Mouse (Mus musculus): Measurements from ENCODE around the gene Ier2. TPM values are rescaled to one million over a fixed set of nuclear protein-coding genes. Genes with fewer than 3 reads are reported as not detected.

The Ier2 gene
- polyA plus RNA-seq (2014; fragmentation: Nextera tagmentation; extraction: Ambion mirVana), result 73.2 and 75.5 TPM in 2 replicates

DNA sequence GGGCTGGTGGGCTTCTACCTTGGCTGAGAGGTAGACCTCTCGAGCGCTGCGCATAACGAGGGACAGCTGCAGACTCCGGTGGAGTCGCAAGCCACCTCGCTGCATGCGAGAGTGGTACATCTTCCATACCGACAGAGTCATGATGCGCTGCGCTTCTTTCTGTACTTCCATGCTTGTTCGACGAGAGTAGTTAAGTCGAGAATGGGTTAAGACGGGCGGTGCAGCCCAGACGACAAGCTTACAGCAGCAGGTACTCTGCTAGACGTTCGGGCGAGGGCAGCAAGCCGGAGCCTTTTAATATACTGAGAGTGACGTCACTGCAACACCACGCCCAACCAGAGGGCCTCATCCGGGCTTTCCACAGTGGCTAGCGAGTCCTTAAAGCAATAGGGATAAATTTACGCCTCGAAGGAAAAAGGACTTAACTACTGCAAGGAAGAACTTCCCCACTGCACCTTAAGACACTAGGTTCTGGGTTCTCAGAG lies at the start of gene Ier2:
Gene Ier2, minus strand, starts transcription at position 272 of the 485 bp plus-strand sequence.
- peak; percentile 70 for ATAC-seq (replicated peaks; ENCODE audit: low FRiP score, low TSS enrichment, low read depth)
- WGBS, result 0% methylated on average over 27 of the region's 27 CpGs
- H3K4me2 ChIP-seq (ENCODE audit: low read length), result peak within 1 kb of the TSS; percentile 77

DNA sequence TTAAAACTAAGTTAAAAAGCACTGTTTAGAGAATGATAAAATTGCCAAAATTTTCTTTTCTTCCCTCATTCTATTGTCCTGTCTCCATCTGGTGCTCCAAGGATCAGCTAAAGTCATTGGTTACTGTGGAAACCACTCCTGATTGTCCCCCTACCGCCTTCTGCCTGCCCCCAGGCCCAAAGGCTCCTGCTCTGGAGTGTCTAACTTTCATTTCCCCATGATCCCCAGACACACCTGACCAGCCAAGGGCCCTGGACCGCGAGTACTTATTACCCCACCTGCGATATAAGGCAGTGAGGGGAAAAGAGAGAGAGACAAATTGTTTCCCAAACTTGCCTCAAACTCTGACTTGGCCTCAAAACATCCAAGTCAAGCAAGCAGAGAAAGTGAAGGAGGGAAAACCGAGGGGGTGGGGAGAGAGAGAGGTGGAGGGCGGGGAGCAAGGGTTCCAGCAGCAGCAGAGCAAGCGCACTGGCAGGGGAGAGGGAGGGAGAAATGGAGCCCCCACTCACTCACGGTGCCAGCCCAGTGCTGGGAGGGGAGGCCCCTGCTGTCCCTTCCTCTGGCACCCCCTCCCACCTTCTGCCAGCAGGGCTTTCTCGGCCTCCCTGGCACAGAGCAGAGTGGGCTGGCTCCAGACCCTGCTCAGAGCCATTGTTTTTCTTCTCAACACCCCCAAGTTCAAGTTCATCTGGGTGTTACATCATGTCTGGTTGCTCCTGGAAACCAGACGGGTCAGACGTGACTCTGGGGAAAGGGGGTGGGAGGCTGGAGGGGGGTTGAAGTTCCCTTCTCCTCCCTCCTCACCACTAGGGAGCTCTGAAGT lies 49.5 kb upstream of the Ier2 start:
- Histone ChIP-seq H3K9me3 (ENCODE audit: control insufficient read depth, low read length) (no peaks in the 10 kb centered on the region), H3K4me1 (replicated peaks; ENCODE audit: control insufficient read depth, insufficient read depth, low read length) (peaks cover 42% of the 10 kb centered on the region), H3K4me2 (ENCODE audit: low read length) (peak overlapping the region; percentile 5), H3K36me3 (ENCODE audit: control insufficient read depth, insufficient read depth, low read length) (no peaks in the 10 kb centered on the region), H3K9ac (ENCODE audit: low read length) (0 out of 2 replicates have a peak overlapping the region, but pooled peaks have one; percentile 3), H3K27me3 (replicated peaks; ENCODE audit: control insufficient read depth, insufficient read depth, low read length) (peaks cover 56% of the 10 kb centered on the region), H3K27ac (ENCODE audit: low read depth) (peak overlapping the region; percentile 80), H3K4me3 (ENCODE audit: low read depth, low read length) (no peak overlapping the region)
- 19% methylated on average over 10 of the region's 11 CpGs for WGBS
- peak; percentile 67 for ATAC-seq (replicated peaks; ENCODE audit: low FRiP score, low TSS enrichment, low read depth)
- DNase-seq (ENCODE audit: low spot score), result no peak

More for the DNA sequence above, at the start of gene Ier2:
- H3K36me3 ChIP-seq (ENCODE audit: control insufficient read depth, insufficient read depth, low read length), result no peaks in the 10 kb centered on the region
- H3K27ac ChIP-seq (ENCODE audit: low read depth), result peak within 1 kb of the TSS; percentile 99
- H3K27me3 ChIP-seq (replicated peaks; ENCODE audit: control insufficient read depth, insufficient read depth, low read length), result no peaks in the 10 kb centered on the region
- peaks cover 33% of the 10 kb centered on the region for H3K4me1 ChIP-seq (replicated peaks; ENCODE audit: control insufficient read depth, insufficient read depth, low read length)
- H3K9me3 ChIP-seq (ENCODE audit: control insufficient read depth, low read length), result no peaks in the 10 kb centered on the region
- DNase-seq (ENCODE audit: low spot score), result peak; percentile 96
- peak within 1 kb of the TSS; percentile 94 for H3K9ac ChIP-seq (ENCODE audit: low read length)
- peak within 1 kb of the TSS; percentile 96 for H3K4me3 ChIP-seq (ENCODE audit: low read depth, low read length)

GRCm38 (mm10) chr8:84711312-84711711 lies 48.7 kb upstream of the Ier2 start:
- peaks cover 48% of the 10 kb centered on the region for H3K4me1 ChIP-seq (replicated peaks; ENCODE audit: control insufficient read depth, insufficient read depth, low read length)
- ATAC-seq (replicated peaks; ENCODE audit: low FRiP score, low TSS enrichment, low read depth), result no peak
- H3K4me3 ChIP-seq (ENCODE audit: low read depth, low read length), result no peak overlapping the region
- peak overlapping the region; percentile 80 for H3K27ac ChIP-seq (ENCODE audit: low read depth)
- WGBS, result 41% methylated on average over 3 of the region's 3 CpGs
- H3K36me3 ChIP-seq (ENCODE audit: control insufficient read depth, insufficient read depth, low read length), result no peaks in the 10 kb centered on the region
- DNase-seq (ENCODE audit: low spot score), result no peak
- H3K27me3 ChIP-seq (replicated peaks; ENCODE audit: control insufficient read depth, insufficient read depth, low read length), result peaks cover 56% of the 10 kb centered on the region
- no peaks in the 10 kb centered on the region for H3K9me3 ChIP-seq (ENCODE audit: control insufficient read depth, low read length)
- no peak overlapping the region for H3K9ac ChIP-seq (ENCODE audit: low read length)
- H3K4me2 ChIP-seq (ENCODE audit: low read length), result peak overlapping the region; percentile 5; the same call in 1 of the 2 replicates

GRCm38 (mm10) chr8:84709931-84710330 lies 47.3 kb upstream of the Ier2 start:
- no peak overlapping the region for H3K4me2 ChIP-seq (ENCODE audit: low read length)
- peaks cover 45% of the 10 kb centered on the region for H3K4me1 ChIP-seq (replicated peaks; ENCODE audit: control insufficient read depth, insufficient read depth, low read length)
- no peaks in the 10 kb centered on the region for H3K36me3 ChIP-seq (ENCODE audit: control insufficient read depth, insufficient read depth, low read length)
- H3K4me3 ChIP-seq (ENCODE audit: low read depth, low read length), result no peak overlapping the region
- no peak overlapping the region for H3K27ac ChIP-seq (ENCODE audit: low read depth)
- WGBS, result 89% methylated on average over 1 of the region's 1 CpGs
- no peak overlapping the region for H3K9ac ChIP-seq (ENCODE audit: low read length)
- H3K9me3 ChIP-seq (ENCODE audit: control insufficient read depth, low read length), result no peaks in the 10 kb centered on the region
- ATAC-seq (replicated peaks; ENCODE audit: low FRiP score, low TSS enrichment, low read depth), result no peak
- peaks cover 59% of the 10 kb centered on the region for H3K27me3 ChIP-seq (replicated peaks; ENCODE audit: control insufficient read depth, insufficient read depth, low read length)
- DNase-seq (ENCODE audit: low spot score), result no peak

GRCm38 (mm10) chr8:84708774-84709475 lies 46.3 kb upstream of the Ier2 start:
- ATAC-seq (replicated peaks; ENCODE audit: low FRiP score, low TSS enrichment, low read depth) (peak; percentile 67), DNase-seq (ENCODE audit: low spot score) (peak; percentile 94)
- H3K9ac ChIP-seq (ENCODE audit: low read length), result no peak overlapping the region
- 18% methylated on average over 12 of the region's 12 CpGs for WGBS
- H3K4me3 ChIP-seq (ENCODE audit: low read depth, low read length), result no peak overlapping the region
- H3K4me2 ChIP-seq (ENCODE audit: low read length), result no peak overlapping the region
- peaks cover 60% of the 10 kb centered on the region for H3K27me3 ChIP-seq (replicated peaks; ENCODE audit: control insufficient read depth, insufficient read depth, low read length)
- H3K4me1 ChIP-seq (replicated peaks; ENCODE audit: control insufficient read depth, insufficient read depth, low read length), result peaks cover 46% of the 10 kb centered on the region
- no peaks in the 10 kb centered on the region for H3K36me3 ChIP-seq (ENCODE audit: control insufficient read depth, insufficient read depth, low read length)
- no peak overlapping the region for H3K27ac ChIP-seq (ENCODE audit: low read depth)
- H3K9me3 ChIP-seq (ENCODE audit: control insufficient read depth, low read length), result no peaks in the 10 kb centered on the region

DNA sequence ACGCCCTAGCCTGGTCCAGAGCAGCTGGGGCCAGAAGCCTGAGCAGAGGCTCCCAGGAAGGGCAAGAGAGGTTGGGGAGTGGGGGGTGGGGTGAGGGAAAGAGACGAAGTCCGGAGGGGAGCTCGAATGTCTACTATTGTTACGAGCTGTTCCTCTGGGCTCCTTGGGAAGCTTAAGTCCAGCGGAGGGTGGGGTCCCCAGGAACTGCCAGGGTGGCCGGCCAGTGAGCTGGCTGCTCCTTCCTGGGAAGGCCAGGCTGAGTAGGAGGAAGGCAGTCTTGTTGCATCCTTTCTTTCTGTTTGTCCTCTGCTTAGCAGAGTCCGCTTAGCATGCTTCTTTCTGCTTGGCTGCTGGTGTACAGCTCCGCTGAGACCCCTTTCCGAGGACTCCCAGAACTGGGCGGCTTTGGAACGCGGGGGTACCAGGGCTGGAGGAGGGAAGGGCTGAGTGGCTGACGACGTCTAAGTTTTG lies 45.5 kb upstream of the Ier2 start:
- peak overlapping the region; percentile 32 for H3K4me2 ChIP-seq (ENCODE audit: low read length)
- peaks cover 38% of the 10 kb centered on the region for H3K4me1 ChIP-seq (replicated peaks; ENCODE audit: control insufficient read depth, insufficient read depth, low read length)
- 17% methylated on average over 15 of the region's 15 CpGs for WGBS
- no peak overlapping the region for H3K9ac ChIP-seq (ENCODE audit: low read length)
- H3K27ac ChIP-seq (ENCODE audit: low read depth), result no peak overlapping the region
- no peak for DNase-seq (ENCODE audit: low spot score)
- no peaks in the 10 kb centered on the region for H3K9me3 ChIP-seq (ENCODE audit: control insufficient read depth, low read length)
- H3K36me3 ChIP-seq (ENCODE audit: control insufficient read depth, insufficient read depth, low read length), result no peaks in the 10 kb centered on the region
- no peak overlapping the region for H3K4me3 ChIP-seq (ENCODE audit: low read depth, low read length)
- peaks cover 68% of the 10 kb centered on the region for H3K27me3 ChIP-seq (replicated peaks; ENCODE audit: control insufficient read depth, insufficient read depth, low read length)
- no peak for ATAC-seq (replicated peaks; ENCODE audit: low FRiP score, low TSS enrichment, low read depth)

GRCm38 (mm10) chr8:84707267-84707883 lies 44.7 kb upstream of the Ier2 start:
- DNase-seq (ENCODE audit: low spot score) (no peak), ATAC-seq (replicated peaks; ENCODE audit: low FRiP score, low TSS enrichment, low read depth) (no peak)
- Histone ChIP-seq H3K4me2 (ENCODE audit: low read length) (peak overlapping the region; percentile 32), H3K4me1 (replicated peaks; ENCODE audit: control insufficient read depth, insufficient read depth, low read length) (peaks cover 34% of the 10 kb centered on the region), H3K4me3 (ENCODE audit: low read depth, low read length) (peak overlapping the region; percentile 10), H3K9me3 (ENCODE audit: control insufficient read depth, low read length) (no peaks in the 10 kb centered on the region), H3K27ac (ENCODE audit: low read depth) (peak overlapping the region; percentile 18; the same call in 1 of the 2 replicates), H3K9ac (ENCODE audit: low read length) (peak overlapping the region; percentile 11; the same call in 1 of the 2 replicates), H3K36me3 (ENCODE audit: control insufficient read depth, insufficient read depth, low read length) (no peaks in the 10 kb centered on the region), H3K27me3 (replicated peaks; ENCODE audit: control insufficient read depth, insufficient read depth, low read length) (peaks cover 76% of the 10 kb centered on the region)
- WGBS, result 12% methylated on average over 22 of the region's 22 CpGs

- H3K27me3 ChIP-seq (replicated peaks; ENCODE audit: control insufficient read depth, insufficient read depth, low read length), result peaks cover 82% of the 10 kb centered on the region
- 8% methylated on average over 40 of the region's 45 CpGs for WGBS
Measured at GRCm38 (mm10) chr8:84706610-84707266, 44.1 kb upstream of the Ier2 start.

More at GRCm38 (mm10) chr8:84706610-84707266, 44.1 kb upstream of the Ier2 start:
- Histone ChIP-seq H3K36me3 (ENCODE audit: control insufficient read depth, insufficient read depth, low read length) (no peaks in the 10 kb centered on the region), H3K4me1 (replicated peaks; ENCODE audit: control insufficient read depth, insufficient read depth, low read length) (peaks cover 28% of the 10 kb centered on the region), H3K4me2 (ENCODE audit: low read length) (peak overlapping the region; percentile 32), H3K9ac (ENCODE audit: low read length) (peak overlapping the region; percentile 11; the same call in 1 of the 2 replicates), H3K27ac (ENCODE audit: low read depth) (peak overlapping the region; percentile 18), H3K9me3 (ENCODE audit: control insufficient read depth, low read length) (no peaks in the 10 kb centered on the region), H3K4me3 (ENCODE audit: low read depth, low read length) (peak overlapping the region; percentile 10)
- no peak for ATAC-seq (replicated peaks; ENCODE audit: low FRiP score, low TSS enrichment, low read depth)
- no peak for DNase-seq (ENCODE audit: low spot score)
